Mouse (Mus musculus): ENCODE results near the gene Eipr1.

The Eipr1 gene

GRCm38 (mm10) chr12:28829502-28829901 lies 77.9 kb downstream of the Eipr1 start:
- no peak for DNase-seq

GRCm38 (mm10) chr12:28830471-28830870 lies 78.9 kb downstream of the Eipr1 start:
- no peak for DNase-seq

GRCm38 (mm10) chr12:28831066-28831733 lies 79.6 kb downstream of the Eipr1 start:
- DNase-seq: peak; percentile 29

- DNase-seq: no peak
Measured at GRCm38 (mm10) chr12:28834266-28834665, 82.7 kb downstream of the Eipr1 start.

- no peak for DNase-seq
Measured at GRCm38 (mm10) chr12:28835683-28836082, 84.1 kb downstream of the Eipr1 start.

- DNase-seq: no peak
Measured at GRCm38 (mm10) chr12:28838268-28838667, 86.7 kb downstream of the Eipr1 start.

GRCm38 (mm10) chr12:28838971-28839370 lies 87.4 kb downstream of the Eipr1 start:
- no peak for DNase-seq

- no peak for DNase-seq
Measured at GRCm38 (mm10) chr12:28841179-28841698, 89.6 kb downstream of the Eipr1 start.

- DNase-seq: no peak
Measured at GRCm38 (mm10) chr12:28845811-28846210, 94.2 kb downstream of the Eipr1 start.

GRCm38 (mm10) chr12:28847401-28847800 lies 95.8 kb downstream of the Eipr1 start:
- DNase-seq: no peak

- no peak for DNase-seq
Measured at GRCm38 (mm10) chr12:28848726-28849612, 97.4 kb downstream of the Eipr1 start.

- DNase-seq: no peak
Measured at GRCm38 (mm10) chr12:28859495-28860263, 108.1 kb downstream of the Eipr1 start.

GRCm38 (mm10) chr12:28860264-28860560 lies 108.6 kb downstream of the Eipr1 start:
- DNase-seq: no peak

- no peak for DNase-seq
Measured at GRCm38 (mm10) chr12:28863260-28863659, 111.7 kb downstream of the Eipr1 start.

- DNase-seq: no peak
Measured at GRCm38 (mm10) chr12:28866121-28866520, 114.5 kb downstream of the Eipr1 start.

- no peak for DNase-seq
Measured at GRCm38 (mm10) chr12:28868794-28869193, 117.2 kb downstream of the Eipr1 start.

- DNase-seq: no peak
Measured at GRCm38 (mm10) chr12:28872271-28872670, 120.7 kb downstream of the Eipr1 start.

GRCm38 (mm10) chr12:28874781-28875251 lies 123.2 kb downstream of the Eipr1 start:
- no peak for DNase-seq

GRCm38 (mm10) chr12:28875471-28875870 lies 123.9 kb downstream of the Eipr1 start:
- DNase-seq: no peak

- no peak for DNase-seq
Measured at GRCm38 (mm10) chr12:28880471-28880870, 128.9 kb downstream of the Eipr1 start.

- no peak for DNase-seq
Measured at GRCm38 (mm10) chr12:28887712-28888111, 136.1 kb downstream of the Eipr1 start.

GRCm38 (mm10) chr12:28889068-28889674 lies 137.6 kb downstream of the Eipr1 start:
- DNase-seq: no peak

GRCm38 (mm10) chr12:28891523-28891922 lies 139.9 kb downstream of the Eipr1 start:
- no peak for DNase-seq

Measured in kidney, adult 11 months (tissue).